Mouse (Mus musculus) effector memory CD4-positive, alpha-beta T cell, adult 5 months (primary cell): ENCODE measurements around the gene Tmem127. TPM values are rescaled to one million over a fixed set of nuclear protein-coding genes. Genes with fewer than 3 reads are reported as not detected.

ENCODE experiments used
- polyA plus RNA-seq: library from polyadenylated mRNA; unstranded; fragments of 100-300 nt; shearing (Covaris generic); gene quantifications from one replicate; pipeline ENCODE4 v1.2.1, GENCODE M21; 2017

Gene Tmem127
- 35.9 TPM for polyA plus RNA-seq

DNA sequence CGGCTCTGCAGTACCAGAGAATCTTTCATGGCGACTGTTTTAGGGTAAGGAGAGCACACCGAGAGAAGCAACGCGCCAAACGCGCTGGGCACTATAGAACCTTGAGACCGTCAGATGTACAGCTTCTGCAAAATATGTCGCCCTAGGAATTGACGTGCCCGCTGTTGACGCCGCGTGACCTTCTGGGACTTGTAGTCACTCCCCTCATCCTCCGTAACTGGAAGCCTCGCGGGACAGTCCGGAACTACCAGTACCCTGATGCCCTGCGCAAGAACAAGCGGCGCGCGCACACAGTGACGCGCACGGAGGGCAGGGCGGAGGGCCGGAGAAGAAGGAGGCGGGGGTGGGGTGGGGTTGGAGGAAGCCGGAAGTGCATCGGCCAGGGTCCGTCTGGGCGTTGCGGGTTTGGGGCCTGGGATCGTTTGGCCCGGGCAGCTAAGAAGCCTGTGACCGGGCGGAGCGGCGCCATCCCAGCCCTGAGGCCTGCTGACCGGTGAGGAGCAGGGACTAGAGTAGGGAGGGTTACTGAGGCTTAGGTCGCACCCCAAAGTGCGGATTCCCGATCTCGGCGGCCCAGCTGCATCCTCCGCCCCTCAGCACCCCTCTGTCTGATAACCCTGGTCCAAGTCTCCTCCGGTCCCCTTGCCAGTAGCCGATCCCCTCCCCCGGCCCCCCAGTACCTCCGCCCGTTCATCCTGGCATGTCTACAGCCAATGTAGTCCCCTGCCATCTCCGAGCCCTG, at the start of gene Tmem127, which contains the start of gene Ciao1:
Gene Tmem127, plus strand, starts transcription at position 317 of the 742 bp plus-strand sequence.
Gene Ciao1, minus strand, starts transcription at position 225 of the 742 bp plus-strand sequence.

DNA sequence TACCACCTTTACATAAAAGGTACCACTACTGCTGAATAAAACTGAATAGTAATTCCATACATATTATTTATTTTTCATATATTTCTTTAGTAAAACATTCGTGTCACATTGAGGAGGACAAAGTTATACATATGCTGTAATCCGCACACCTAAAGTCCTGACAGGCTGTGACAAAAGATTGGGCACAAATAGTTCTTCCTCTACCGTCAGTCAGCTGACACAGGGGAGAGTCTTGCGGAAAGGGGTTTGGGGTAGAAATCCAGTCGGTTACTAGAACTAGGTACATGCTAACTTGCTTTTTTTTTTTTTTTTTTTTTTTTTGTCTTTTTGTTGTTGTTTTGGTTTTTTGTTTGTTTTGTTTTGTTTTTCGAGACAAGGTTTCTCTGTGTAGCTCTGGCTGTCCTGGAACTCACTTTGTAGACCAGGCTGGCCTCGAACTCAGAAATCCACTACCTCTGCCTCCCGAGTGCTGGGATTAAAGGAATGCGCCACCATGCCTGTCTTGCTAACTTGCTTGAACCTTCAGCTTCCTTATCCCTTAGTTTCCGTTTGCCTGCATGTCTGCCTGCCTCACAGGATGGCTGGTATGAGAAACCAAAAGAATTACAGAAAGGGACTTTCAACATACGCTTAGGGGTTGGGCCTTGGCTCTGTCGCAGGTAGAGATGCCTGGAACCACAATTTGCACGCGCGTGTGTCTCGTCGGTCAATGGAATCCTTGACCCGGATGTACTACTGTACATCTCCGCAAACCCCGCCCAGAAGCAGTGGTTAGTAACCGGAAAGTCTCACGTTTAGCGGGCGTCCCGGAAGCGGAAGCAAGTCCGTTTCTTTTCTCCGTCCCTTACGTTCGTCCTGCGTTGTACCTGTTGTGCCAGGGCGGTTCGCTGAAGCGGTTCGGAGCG, 39.9 kb upstream of the Tmem127 start, which contains the start of the genes 1810024B03Rik and Snrnp200:
Gene 1810024B03Rik, minus strand, starts transcription at position 734 of the 905 bp plus-strand sequence.
Gene Snrnp200, plus strand, starts transcription at position 840 of the 905 bp plus-strand sequence.

DNA sequence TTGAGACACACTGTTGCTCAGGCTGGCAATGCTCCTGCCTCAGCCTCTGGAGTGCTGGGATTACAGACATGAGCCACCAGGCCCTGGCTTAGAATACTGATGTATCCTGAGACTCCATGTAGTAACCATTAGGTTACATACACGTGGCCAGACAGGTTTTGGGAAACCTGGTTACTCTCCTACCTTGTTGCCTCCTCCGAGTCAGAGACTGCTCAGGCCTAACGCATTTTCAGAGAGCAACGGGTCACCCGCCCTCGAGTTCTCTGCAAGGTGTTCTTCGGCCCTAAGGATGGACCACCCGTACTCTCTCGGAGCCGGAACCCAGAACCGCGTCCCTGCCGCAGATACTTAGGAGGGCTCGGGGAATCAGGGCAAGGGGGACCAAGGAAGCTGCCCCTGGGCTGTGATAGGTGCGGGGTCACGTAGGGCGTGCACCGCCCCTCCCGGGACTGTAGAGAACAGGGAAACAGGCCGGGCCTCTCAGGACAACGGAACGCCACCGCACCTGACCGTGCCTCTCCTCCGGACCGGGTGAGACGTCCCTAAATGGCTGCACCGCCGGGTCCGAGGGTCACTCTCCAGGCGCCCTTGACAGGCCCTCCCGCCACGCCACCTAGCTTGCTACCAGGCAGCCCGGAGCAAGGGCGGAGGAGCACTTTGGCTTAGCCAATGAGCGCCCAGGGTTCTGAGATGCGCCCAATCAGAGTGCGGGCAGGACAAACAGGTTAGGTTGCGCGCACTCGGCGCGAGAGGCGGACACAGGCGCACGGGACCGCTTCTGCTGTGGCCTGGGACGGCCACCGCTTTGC, 22.0 kb downstream of the Tmem127 start, which contains the start of gene Stard7:
Gene Stard7, plus strand, starts transcription at position 728 of the 809 bp plus-strand sequence.

Other genes with a start within 250 kb of the Tmem127 start
- 13.7 TPM for gene Ap4e1, start 239.2 kb upstream of the Tmem127 start, polyA plus RNA-seq
- 36.1 TPM for gene Blvra, start 177.2 kb upstream of the Tmem127 start, polyA plus RNA-seq
- gene Ncaph, start 114.0 kb upstream of the Tmem127 start, polyA plus RNA-seq = 3.4 TPM
- 2.1 TPM for gene Itpripl1, start 104.5 kb upstream of the Tmem127 start, polyA plus RNA-seq
- 0.57 TPM for gene 1810024B03Rik, start 39.6 kb upstream of the Tmem127 start, polyA plus RNA-seq
- gene Snrnp200, start 39.5 kb upstream of the Tmem127 start, polyA plus RNA-seq = 88.5 TPM
- 69.0 TPM for gene Ciao1, start 92 bp upstream of the Tmem127 start, polyA plus RNA-seq
- 51.3 TPM for gene Stard7, start 22.3 kb downstream of the Tmem127 start, polyA plus RNA-seq
- 749 TPM for gene Dusp2, start 88.3 kb downstream of the Tmem127 start, polyA plus RNA-seq
- gene Astl, start 90.7 kb downstream of the Tmem127 start, polyA plus RNA-seq = not detected
- gene Adra2b, start 115.3 kb downstream of the Tmem127 start, polyA plus RNA-seq = not detected
- gene Gpat2, start 177.3 kb downstream of the Tmem127 start, polyA plus RNA-seq = not detected
- gene Fahd2a, start 196.7 kb downstream of the Tmem127 start, polyA plus RNA-seq = 18.3 TPM